Mouse (Mus musculus) brown adipose tissue, adult 24 weeks (tissue): Measurements from ENCODE around the gene Susd4. TPM values are rescaled to one million over a fixed set of nuclear protein-coding genes. Genes with fewer than 3 reads are reported as not detected.
A peak's percentile ranks its signal among the peaks of the same experiment; 100 is the strongest.

Source experiments
- H3K27ac ChIP-seq: fragments of 200-500 bp; replicated peaks from 2 replicates; pipeline ENCODE4 v1.5.1; 2012; ENCODE audit warnings: low read depth, mild to moderate bottlenecking, low read length
- H3K4me1 ChIP-seq: fragments of 200-500 bp; 2 replicates; pipeline ENCODE4 v1.6.1; 2012; ENCODE audit warnings: low read length, mixed read lengths; ENCODE audit not compliant: control insufficient read depth, insufficient read depth, insufficient read length
- H3K4me3 ChIP-seq: fragments of 200-500 bp; 2 replicates; pipeline ENCODE4 v1.5.1; 2012; ENCODE audit warnings: low read depth, mild to moderate bottlenecking, low read length, moderate library complexity; ENCODE audit not compliant: insufficient read depth
- polyA plus RNA-seq: library from polyadenylated mRNA; stranded (reverse); fragments of >200 nt; gene quantifications from 2 replicates; pipeline ENCODE4 v1.2.4, GENCODE M21; 2012; ENCODE audit not compliant: missing spikeins, insufficient read depth, insufficient read length

The Susd4 gene
- polyA plus RNA-seq, 1 experiment, result not detected

DNA sequence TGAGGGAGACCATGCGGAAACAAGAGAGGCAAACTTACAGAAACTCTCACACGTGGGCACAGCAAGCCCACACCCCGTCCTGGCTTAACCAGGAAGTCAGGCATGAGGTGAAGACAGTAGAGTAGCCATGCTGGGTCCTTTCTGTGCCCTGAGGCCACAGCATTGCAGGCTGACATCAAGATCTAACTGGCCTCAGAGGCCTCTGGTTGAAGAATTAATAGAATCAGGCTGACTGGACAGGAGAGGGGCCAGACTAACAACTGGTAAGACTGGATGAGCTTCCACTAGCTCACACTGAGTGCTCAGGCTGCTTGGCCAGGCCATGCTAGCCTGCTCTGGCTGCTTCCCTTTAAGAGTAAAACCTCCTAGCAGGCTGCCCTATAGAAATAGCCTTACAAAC is 145.4 kb downstream of the Susd4 start:
- H3K27ac ChIP-seq, result no peak overlapping the region
- no peaks in the 10 kb centered on the region for H3K4me1 ChIP-seq

DNA sequence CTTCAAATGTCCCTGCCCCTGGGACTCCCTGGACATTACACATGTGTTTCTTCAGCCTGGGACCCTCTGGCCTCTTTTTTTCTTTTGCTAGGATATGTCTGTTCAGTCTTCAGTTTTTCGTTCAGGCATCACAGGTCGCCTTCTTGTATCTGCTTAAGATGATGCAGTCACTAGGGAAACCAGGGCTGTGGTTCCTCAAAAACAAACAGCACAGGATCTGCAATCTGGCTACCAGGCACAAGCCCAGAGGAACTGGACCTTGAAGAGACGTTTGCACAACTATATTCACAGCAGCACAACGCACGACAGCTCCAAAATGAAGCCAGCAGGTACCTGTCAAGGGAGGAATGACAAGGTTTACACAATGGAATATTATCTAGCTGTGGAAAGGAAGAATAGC is 145.9 kb downstream of the Susd4 start:
- Histone ChIP-seq H3K4me3 (no peak overlapping the region), H3K27ac (no peak overlapping the region), H3K4me1 (no peaks in the 10 kb centered on the region)

More for the DNA sequence above, 145.4 kb downstream of the Susd4 start:
- H3K4me3 ChIP-seq, result no peak overlapping the region

DNA sequence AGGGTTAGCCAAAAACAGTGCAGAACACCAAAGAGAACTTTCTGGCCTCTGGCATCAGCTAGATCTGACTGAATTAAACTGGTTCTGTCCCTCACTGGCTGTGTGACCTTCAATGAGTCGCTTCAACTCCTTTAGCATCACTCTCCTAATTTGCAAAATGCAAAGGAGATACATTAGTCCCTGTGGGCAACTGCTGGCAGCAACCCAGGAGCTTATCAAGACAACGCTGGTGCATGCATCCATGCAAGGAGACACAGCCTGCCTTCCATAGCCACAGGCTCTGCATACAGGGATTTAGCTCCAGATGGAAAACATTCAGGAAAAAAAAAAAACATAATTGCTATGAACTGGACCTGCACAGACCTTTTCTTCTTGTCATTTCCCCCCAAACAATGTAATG is 148.9 kb downstream of the Susd4 start:
- no peak overlapping the region for H3K4me3 ChIP-seq
- H3K4me1 ChIP-seq, result no peaks in the 10 kb centered on the region
- H3K27ac ChIP-seq, result no peak overlapping the region

DNA sequence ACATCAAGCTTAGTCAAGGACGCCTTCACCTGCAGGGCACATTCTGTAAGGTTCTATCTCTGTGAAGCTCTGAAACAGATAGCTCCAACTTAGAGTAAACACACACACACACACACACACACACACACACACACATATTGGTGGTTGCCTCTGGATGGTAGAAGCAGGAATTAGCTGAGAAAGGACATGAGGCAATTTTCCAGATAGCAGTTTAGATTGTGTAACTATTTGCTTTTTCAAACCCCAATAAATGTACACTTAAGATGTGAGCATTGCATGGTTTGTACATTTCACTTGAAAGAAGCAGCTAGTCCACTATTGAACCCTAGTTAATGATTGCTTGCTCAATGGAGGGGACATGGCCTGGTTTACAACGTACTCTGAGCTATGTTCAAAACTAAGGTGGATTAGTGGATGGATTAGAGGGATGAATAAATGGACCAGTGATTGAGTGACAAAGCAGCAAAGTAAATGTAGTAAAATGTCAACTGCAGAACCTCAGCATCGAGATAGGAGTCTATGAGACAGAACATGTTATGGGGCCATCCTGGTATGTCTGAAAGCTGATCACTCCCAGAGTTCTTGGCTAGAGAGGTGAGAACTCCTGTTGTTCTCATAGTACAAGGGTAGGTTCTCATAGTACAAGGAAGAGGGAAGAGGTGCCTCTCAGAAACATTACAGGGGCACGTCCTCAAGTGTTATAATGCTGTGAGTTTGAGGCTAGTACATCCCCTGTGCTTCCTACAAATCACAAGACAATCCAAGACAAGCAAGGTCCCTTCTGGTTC is 150.7 kb downstream of the Susd4 start:
- Histone ChIP-seq H3K4me1 (no peaks in the 10 kb centered on the region), H3K4me3 (no peak overlapping the region), H3K27ac (no peak overlapping the region)

DNA sequence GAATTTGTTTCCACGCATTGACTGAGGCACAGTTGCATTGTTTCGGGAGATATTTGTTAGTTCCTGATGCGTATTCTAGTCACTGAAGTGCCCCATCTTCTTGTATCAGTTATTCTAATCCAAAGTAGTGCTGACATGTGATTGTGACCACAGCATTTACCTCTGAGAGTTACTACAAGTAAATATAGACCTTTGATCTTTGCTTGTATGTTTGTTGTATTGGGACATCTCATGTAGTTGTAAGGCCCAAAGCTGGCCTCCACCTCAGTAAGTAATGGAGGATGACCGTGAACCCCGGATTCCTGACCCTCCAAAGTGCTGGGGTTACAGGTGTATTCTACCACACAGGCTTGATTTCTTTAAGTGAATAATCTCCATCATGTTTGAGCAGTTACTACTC is 152.5 kb downstream of the Susd4 start:
- H3K27ac ChIP-seq, result no peak overlapping the region
- no peaks in the 10 kb centered on the region for H3K4me1 ChIP-seq
- H3K4me3 ChIP-seq, result no peak overlapping the region

DNA sequence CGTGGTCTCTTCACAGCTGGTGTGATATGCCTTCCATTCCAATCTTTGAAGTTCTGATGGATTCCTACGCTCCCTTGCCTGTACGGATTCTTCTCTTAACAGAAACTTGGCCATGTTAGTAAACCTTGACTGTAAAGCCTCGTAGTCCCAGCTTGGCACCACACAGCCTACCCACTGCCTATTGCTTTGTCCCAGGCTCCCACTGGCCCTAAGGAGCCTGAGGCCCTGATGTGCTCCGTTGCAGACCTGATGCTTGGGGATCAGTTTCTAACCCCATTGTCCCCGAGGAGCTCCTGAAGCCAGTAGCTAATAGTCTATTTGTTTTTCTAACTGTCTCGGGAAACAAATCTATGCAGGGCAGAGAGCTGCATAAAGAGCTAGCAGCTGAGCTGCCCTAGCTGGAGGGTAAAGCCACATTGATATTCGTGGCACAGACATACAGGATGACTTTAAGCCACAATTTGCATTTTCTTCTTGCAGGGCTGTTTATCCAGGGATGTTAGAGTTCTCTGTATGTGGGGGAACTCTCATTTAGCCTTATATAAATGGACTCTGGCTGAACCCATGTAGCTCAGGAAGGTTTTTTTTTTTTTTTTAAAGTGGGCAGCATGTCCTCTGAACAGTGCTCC is 155.2 kb downstream of the Susd4 start:
- no peak overlapping the region for H3K27ac ChIP-seq
- no peak overlapping the region for H3K4me3 ChIP-seq
- H3K4me1 ChIP-seq, result no peaks in the 10 kb centered on the region

DNA sequence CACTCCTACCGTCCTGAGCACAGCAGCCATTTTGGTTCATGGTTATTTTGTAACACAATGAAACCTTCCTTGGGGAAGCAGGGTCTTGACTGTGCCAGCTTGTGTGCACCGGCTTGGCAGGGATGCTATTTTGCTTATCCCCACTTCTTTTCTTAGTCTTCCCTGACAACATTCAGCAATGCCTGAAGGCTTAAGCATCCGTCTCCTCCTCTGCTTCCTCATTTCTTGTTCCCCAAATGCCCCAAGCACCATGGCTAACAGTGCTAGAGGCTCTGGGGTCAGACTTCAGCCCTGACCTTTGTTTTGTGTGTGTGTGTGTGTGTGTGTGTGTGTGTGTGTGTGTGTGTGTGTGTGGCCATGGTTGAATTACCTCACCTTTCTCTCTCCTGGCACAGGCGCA is 159.2 kb downstream of the Susd4 start:
- Histone ChIP-seq H3K4me1 (no peaks in the 10 kb centered on the region), H3K4me3 (no peak overlapping the region), H3K27ac (no peak overlapping the region)

DNA sequence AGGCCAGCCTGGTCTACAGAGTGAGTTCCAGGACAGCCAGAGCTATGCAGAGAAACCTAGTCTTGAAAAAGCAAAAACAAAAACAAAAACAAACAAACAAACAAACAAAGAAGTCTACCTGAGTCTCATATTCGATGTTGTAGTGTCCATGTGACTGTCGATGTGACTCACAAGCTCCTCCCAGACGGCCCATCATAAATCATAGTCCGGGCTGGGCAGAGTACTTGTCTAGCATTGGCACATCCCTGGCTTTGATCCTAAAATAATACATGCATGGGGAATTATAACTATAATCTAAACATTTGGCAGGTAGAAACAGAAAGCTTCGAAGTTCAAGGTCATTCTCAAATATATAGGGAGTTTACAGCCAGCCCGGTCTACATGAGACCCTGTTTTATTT is 162.8 kb downstream of the Susd4 start:
- Histone ChIP-seq H3K4me3 (no peak overlapping the region), H3K27ac (no peak overlapping the region), H3K4me1 (no peaks in the 10 kb centered on the region; the same call in 1 of the 2 replicates)

DNA sequence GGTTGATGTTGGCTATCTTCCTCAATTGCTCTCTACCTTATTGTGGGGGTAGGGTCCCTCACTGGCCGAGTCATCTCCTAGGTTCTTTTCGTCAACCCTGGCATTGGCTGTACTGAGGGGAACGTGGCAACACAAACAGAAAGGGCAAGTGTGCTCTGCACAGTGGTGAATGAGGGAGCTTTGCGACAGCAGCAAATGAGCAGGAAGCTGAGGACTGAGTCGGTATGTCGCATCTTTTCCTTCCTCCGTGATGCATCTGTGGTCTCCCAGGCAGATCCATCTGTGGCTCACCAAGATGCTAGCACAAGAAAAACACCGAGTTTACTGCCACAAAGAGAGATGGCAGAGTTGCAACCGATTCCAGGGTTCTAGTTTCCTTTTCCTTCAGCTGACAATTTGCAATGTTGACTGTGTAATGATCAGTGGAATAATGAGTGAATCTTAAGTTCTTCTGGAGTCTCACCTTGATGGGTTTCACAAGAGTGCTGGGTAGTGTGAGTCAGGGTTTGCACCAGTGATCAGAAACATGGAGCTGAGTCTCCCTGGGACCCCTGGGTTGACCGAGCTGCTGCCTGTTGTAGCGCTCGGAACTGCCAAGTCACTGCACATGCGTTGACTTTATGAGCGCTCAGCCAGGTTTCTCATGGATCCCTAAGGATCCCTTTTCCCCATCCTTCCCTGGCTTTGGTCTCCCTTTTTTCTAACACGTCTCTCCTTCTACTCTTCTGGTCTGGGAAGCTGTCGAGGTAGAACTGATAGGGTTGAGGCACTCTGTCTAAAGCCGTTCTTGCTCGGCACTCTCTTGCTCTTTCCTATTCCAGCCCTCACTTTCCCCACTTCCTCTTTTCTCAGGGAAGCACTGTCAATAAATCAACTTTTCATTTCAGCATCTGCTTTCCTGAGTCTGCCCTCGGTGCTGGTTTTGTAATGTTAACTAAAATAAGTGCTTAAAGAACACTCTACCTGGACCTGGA is 164.5 kb downstream of the Susd4 start:
- Histone ChIP-seq H3K4me3 (peak overlapping the region; percentile 23), H3K27ac (peak overlapping the region; percentile 27), H3K4me1 (no peaks in the 10 kb centered on the region; the same call in 1 of the 2 replicates)

DNA sequence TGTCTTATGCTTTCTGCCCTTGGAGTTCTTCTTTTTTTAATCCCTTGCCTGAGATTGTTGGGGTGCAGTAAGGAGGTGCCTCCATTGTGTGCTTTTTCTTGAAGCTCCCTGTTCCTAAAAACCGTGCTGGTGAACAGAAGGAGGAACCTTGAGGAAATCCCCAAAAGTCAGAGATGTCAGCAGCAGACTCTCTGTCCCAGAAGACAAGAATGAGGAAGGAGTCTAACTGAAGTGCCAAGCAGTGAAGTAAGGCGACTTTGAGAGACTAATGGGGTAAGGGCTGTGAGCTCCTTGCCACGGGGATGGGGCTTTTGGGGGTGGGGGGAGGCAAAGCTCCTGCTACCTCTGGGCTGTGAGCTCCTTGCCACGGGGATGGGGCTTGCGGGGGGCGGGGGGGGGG is 171.8 kb downstream of the Susd4 start:
- Histone ChIP-seq H3K4me1 (no peaks in the 10 kb centered on the region), H3K27ac (no peak overlapping the region), H3K4me3 (no peak overlapping the region)

DNA sequence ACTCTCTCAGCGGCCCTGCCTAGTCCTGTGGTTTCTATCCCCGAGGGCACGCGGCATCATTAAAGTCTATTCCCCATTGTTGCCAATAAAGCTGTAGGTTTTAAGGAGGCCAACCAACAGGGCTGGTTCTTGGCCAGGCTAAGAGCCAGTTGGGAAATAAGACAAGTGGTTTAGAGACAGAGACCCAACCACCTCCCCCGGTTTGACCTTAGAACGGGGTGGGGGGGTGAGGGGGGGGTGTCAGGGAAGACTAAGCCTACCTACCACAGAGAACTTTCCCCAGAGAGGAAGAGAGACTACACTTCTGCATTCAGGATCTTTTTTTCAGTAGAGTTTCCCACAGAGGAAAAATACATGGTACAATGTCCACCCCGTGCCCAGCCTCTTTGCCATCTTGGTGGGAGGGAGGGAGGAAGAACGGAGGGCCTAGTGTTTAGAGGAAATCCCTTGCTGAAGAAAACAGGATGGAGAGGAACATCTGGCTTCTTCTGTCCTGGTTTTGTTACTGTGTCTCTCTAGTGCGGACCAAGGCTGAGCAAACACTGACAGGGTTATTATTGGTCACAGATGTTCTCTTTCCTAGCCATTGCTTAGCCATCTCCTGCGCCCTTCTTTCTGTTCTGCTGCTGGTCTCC is 173.9 kb downstream of the Susd4 start:
- Histone ChIP-seq H3K4me3 (no peak overlapping the region), H3K4me1 (no peaks in the 10 kb centered on the region), H3K27ac (no peak overlapping the region)

DNA sequence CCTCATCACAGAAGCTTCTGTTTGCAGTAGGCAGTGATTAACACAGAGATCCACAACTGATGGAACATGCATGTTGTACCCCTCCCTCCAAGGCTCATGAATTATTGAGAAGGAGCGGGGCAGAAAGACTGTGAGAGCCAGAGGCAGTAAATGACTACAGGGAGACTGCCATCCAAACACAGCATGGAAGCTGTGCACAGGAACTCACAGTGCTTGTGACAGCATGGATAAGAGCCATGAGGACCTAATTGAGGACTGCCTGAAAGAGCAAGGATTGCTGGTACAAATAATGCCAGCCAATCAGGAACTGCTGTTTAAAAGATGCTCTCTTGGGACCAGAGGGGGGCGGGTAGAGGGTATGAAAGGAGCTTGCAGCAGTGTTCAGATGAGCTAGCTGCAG is 178.3 kb downstream of the Susd4 start:
- Histone ChIP-seq H3K4me3 (no peak overlapping the region), H3K27ac (no peak overlapping the region), H3K4me1 (no peaks in the 10 kb centered on the region)

DNA sequence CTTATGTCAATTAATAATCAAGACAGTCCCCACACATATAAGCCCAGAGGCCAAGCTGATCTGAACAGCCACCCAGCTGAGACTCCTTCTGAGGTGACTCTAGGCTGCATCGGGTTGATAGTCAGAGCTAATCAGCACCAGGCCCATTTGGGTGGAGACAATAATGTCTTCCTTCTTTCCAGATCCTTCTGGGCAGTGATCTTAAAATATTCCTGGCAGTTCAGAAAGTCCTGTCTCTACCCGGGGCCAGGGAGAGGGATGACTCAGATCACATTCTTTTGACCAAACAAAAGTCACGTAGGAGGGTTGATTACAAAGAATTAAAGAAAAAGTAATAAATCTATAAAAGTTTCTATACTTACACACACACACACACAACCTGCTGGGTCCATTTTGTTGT is 180.3 kb downstream of the Susd4 start:
- Histone ChIP-seq H3K4me3 (no peak overlapping the region), H3K27ac (no peak overlapping the region), H3K4me1 (no peaks in the 10 kb centered on the region)

DNA sequence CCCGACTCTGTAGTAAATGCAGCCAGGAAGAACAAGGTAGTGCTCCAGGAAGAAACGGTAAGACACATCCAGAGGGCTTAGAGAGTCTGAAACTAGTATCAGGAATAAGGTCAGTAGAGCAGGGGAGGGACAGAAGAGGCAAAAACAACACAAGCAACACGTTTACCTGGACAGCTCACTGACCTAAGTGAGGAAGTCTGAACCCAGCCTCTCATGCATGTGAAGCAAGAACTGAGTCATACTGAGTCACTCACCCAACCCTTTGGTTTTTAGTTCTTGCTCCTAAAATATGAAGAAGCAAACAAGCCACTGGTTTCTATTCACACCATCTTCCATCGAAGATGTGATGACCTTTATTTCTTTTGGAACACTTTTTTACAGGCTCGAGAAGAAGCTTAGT is 181.0 kb downstream of the Susd4 start:
- Histone ChIP-seq H3K4me1 (no peaks in the 10 kb centered on the region), H3K27ac (no peak overlapping the region)

DNA sequence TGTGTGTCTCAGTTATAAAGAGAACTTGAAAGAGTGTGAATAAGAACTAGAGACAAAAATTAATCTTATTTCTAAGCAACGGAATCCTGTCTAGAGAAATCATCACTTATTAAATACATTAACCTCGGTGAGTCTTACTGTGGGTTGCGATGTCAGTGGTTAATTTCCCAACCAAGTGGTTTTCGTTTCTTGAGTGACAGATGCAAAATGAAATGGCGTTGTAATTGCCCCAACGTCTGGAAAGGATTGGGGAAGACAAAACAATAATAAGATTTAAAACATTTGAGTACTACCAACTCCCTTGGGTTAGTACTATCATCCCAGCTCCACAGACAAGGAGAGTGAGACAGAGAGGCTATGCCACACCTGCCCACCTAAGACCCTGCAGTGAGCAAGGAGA is 181.9 kb downstream of the Susd4 start:
- Histone ChIP-seq H3K4me3 (no peak overlapping the region), H3K4me1 (no peaks in the 10 kb centered on the region), H3K27ac (no peak overlapping the region)

More for the DNA sequence above, 181.0 kb downstream of the Susd4 start:
- H3K4me3 ChIP-seq, result no peak overlapping the region
